Mouse (Mus musculus) cortical plate, adult 2 months (tissue): ENCODE data around the gene Lipc.

ENCODE experiments used
- CTCF ChIP-seq: fragments of 200-500 bp; IDR thresholded peaks from 2 replicates; pipeline ENCODE4 v1.5.1; 2011; ENCODE audit warnings: mild to moderate bottlenecking, control low read depth, low read length; ENCODE audit not compliant: insufficient read depth; ENCODE audit errors: extremely low read depth
- POLR2A ChIP-seq: fragments of 200-500 bp; IDR thresholded peaks from 2 replicates; pipeline ENCODE4 v1.6.1; 2011; ENCODE audit warnings: mild to moderate bottlenecking, low read length, control low read depth; ENCODE audit not compliant: insufficient read depth; ENCODE audit errors: extremely low read depth

GRCm38 (mm10) chr9:70939752-70940501, 12.1 kb downstream of the Lipc start:
- TF ChIP-seq CTCF (no peak), POLR2A (no peak)
